Mouse (Mus musculus) B cell, adult (primary cell): ENCODE results near the gene Dmkn. TPM values are rescaled to one million over a fixed set of nuclear protein-coding genes. Genes with fewer than 3 reads are reported as not detected.

Experiments used
- total RNA-seq: library from RNA; stranded (reverse); gene quantifications from 4 replicates; pipeline ENCODE4 v1.2.4, GENCODE M21; 2023; ENCODE audit not compliant: inconsistent age

Gene Dmkn
- not detected in 4 replicates for total RNA-seq

GRCm38 (mm10) chr7:30763456-30763855 lies at the start of gene Dmkn:
Dmkn (plus strand) TSS chr7:30763756.

GRCm38 (mm10) chr7:30729396-30730063 lies 34.0 kb upstream of the Dmkn start, which contains the start of gene Tmem147:
Tmem147 (minus strand) TSS chr7:30729540.

GRCm38 (mm10) chr7:30743617-30744016 lies 19.9 kb upstream of the Dmkn start, which contains the start of gene Gapdhs:
Gapdhs (minus strand) TSS chr7:30743681.

GRCm38 (mm10) chr7:30751086-30751669 lies 12.4 kb upstream of the Dmkn start, which contains the start of gene Sbsn:
Sbsn (plus strand) TSS chr7:30751471.

GRCm38 (mm10) chr7:30787377-30788022 lies 23.9 kb downstream of the Dmkn start, which contains the start of gene Krtdap:
Krtdap (plus strand) TSS chr7:30787896.

GRCm38 (mm10) chr7:30823675-30824074 lies 60.1 kb downstream of the Dmkn start, which contains the start of gene Ffar2:
Ffar2 (minus strand) TSS chr7:30823775.

Other genes with a start within 250 kb of the Dmkn start
- 11.3 to 15.9 TPM (median 12.8 TPM) in 4 replicates for gene Arhgap33, start 228.7 kb upstream of the Dmkn start, total RNA-seq
- 1.6 to 3.7 TPM (median 2.0 TPM) in 4 replicates for gene Hspb6, start 211.6 kb upstream of the Dmkn start, total RNA-seq
- 11.8 to 20.0 TPM (median 14.2 TPM) in 4 replicates for gene Proser3, start 211.5 kb upstream of the Dmkn start, total RNA-seq
- gene Lin37, start 203.9 kb upstream of the Dmkn start, total RNA-seq: 38.2 to 49.8 TPM (median 44.0 TPM) in 4 replicates
- 98.1 to 127 TPM (median 108 TPM) in 4 replicates for gene U2af1l4, start 200.5 kb upstream of the Dmkn start, total RNA-seq
- gene Gm49396, start 200.4 kb upstream of the Dmkn start, total RNA-seq: 9.7 to 14.5 TPM (median 10.9 TPM) in 4 replicates
- gene Psenen, start 200.1 kb upstream of the Dmkn start, total RNA-seq: 130 to 155 TPM (median 145 TPM) in 4 replicates
- 7.7 to 12.0 TPM (median 8.8 TPM) in 4 replicates for gene Igflr1, start 198.3 kb upstream of the Dmkn start, total RNA-seq
- gene Kmt2b, start 175.0 kb upstream of the Dmkn start, total RNA-seq: 95.8 to 120 TPM (median 111 TPM) in 4 replicates
- gene Zbtb32, start 164.8 kb upstream of the Dmkn start, total RNA-seq: 1.0 to 1.6 TPM (median 1.2 TPM) in 4 replicates
- gene Upk1a, start 150.9 kb upstream of the Dmkn start, total RNA-seq: 0.48 to 0.71 TPM (median 0.48 TPM) in 3 of 4 replicates, not detected in the other
- gene Cox6b1, start 137.6 kb upstream of the Dmkn start, total RNA-seq: 203 to 268 TPM (median 215 TPM) in 4 replicates
- not detected in 4 replicates for gene Etv2, start 127.9 kb upstream of the Dmkn start, total RNA-seq
- 91.1 to 103 TPM (median 95.7 TPM) in 4 replicates for gene Rbm42, start 113.4 kb upstream of the Dmkn start, total RNA-seq
- 54.9 to 62.9 TPM (median 59.7 TPM) in 4 replicates for gene Haus5, start 98.8 kb upstream of the Dmkn start, total RNA-seq
- gene Pmis2, start 92.2 kb upstream of the Dmkn start, total RNA-seq: not detected in 4 replicates
- not detected in 4 replicates for gene 2200002J24Rik, start 64.8 kb upstream of the Dmkn start, total RNA-seq
- gene Atp4a, start 51.5 kb upstream of the Dmkn start, total RNA-seq: 0.30 to 1.6 TPM (median 0.54 TPM) in 4 replicates
- gene Tmem147, start 34.2 kb upstream of the Dmkn start, total RNA-seq: 43.1 to 54.2 TPM (median 51.1 TPM) in 4 replicates
- not detected in 4 replicates for gene Gapdhs, start 20.1 kb upstream of the Dmkn start, total RNA-seq
- 2.7 to 5.7 TPM (median 2.9 TPM) in 4 replicates for gene Sbsn, start 12.3 kb upstream of the Dmkn start, total RNA-seq
- gene Krtdap, start 24.1 kb downstream of the Dmkn start, total RNA-seq: not detected in 4 replicates
- 11.4 to 15.1 TPM (median 13.7 TPM) in 4 replicates for gene Ffar2, start 60.0 kb downstream of the Dmkn start, total RNA-seq
- gene Ffar3, start 92.4 kb downstream of the Dmkn start, total RNA-seq: 0.84 to 1.7 TPM (median 1.0 TPM) in 4 replicates
- gene Ffar1, start 97.8 kb downstream of the Dmkn start, total RNA-seq: 21.3 to 27.3 TPM (median 25.8 TPM) in 4 replicates
- 1,045 to 1,202 TPM (median 1,120 TPM) in 4 replicates for gene Cd22, start 116.6 kb downstream of the Dmkn start, total RNA-seq
- 0.21 to 0.26 TPM in 2 of 4 replicates, not detected in the others for gene Mag, start 151.1 kb downstream of the Dmkn start, total RNA-seq
- not detected in 4 replicates for gene Hamp2, start 160.9 kb downstream of the Dmkn start, total RNA-seq
- gene Hamp, start 180.3 kb downstream of the Dmkn start, total RNA-seq: not detected in 4 replicates
- gene Usf2, start 193.0 kb downstream of the Dmkn start, total RNA-seq: 124 to 171 TPM (median 156 TPM) in 4 replicates
- gene Lsr, start 209.7 kb downstream of the Dmkn start, total RNA-seq: 1.6 to 2.2 TPM (median 1.9 TPM) in 4 replicates
- gene Fam187b, start 210.0 kb downstream of the Dmkn start, total RNA-seq: 0.35 TPM in 1 of 4 replicates, not detected in the others